Comparison of ENCODE assay signal across 7 mouse cellular contexts in the genomic region with DNA sequence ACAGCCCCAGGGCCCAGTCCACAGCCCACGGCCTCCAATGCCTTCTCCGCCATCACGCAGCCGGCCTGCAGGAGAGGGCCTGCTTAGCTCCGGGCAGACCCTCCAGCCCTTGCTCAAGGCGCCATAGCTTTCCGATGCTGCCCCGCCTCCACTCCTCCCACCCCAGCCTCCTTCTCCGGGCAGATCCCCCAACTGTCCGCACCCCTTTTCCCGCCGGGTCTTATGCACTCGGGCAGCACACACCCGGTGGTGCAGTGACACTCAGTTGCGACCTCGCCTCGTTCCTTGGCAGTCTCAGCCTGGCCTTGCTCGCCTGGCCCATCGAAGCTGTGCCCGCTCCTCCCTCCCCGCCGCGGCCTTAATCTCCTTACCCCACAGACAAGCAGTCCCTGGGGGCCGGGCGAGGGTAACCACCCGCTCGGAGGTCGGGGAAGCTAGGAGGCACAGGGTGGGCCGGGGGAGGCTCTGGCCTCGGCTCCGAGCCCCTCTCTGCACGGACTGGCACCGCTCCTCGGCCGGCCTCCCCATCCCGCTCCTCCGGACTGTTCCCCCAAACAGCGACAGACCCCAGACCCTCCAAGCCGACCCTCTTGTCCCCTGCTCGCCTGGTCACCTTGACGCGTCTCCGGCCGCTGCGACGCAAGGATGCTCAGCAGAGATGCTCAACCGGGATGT. TPM values are rescaled to one million over a fixed set of nuclear protein-coding genes. Genes with fewer than 3 reads are reported as not detected.
DNase-seq lines count a peak whose midpoint lies in the region; ATAC-seq lines count a peak whose summit lies in the region.

No protein-coding gene starts in this region.

- under 1% methylated on average over 45 of the region's 47 CpGs for WGBS in neural tube, embryonic 11.5 days
- 1% methylated on average over 47 of the region's 47 CpGs for WGBS in forebrain, embryonic 10.5 days
- WGBS in limb, embryonic 12.5 days, result under 1% methylated on average over 47 of the region's 47 CpGs
- under 1% methylated on average over 47 of the region's 47 CpGs for WGBS in midbrain, embryonic 16.5 days

- H3K27ac ChIP-seq in neural tube, embryonic 11.5 days (ENCODE audit: low read depth, low read length), result peak overlapping the region; percentile 53
- peak overlapping the region; percentile 81 for H3K27ac ChIP-seq in forebrain, embryonic 10.5 days
- H3K27ac ChIP-seq in limb, embryonic 12.5 days, result no peak overlapping the region
- H3K27ac ChIP-seq in midbrain, embryonic 16.5 days (ENCODE audit: low read length), result peak overlapping the region; percentile 87

- peaks cover 10% of the 10 kb centered on the region for H3K4me1 ChIP-seq in neural tube, embryonic 11.5 days (ENCODE audit: control insufficient read depth, insufficient read depth, low read length)
- H3K4me1 ChIP-seq in forebrain, embryonic 10.5 days, result peaks cover 39% of the 10 kb centered on the region
- H3K4me1 ChIP-seq in limb, embryonic 12.5 days (replicated peaks), result peaks cover 16% of the 10 kb centered on the region
- peaks cover 28% of the 10 kb centered on the region for H3K4me1 ChIP-seq in midbrain, embryonic 16.5 days (ENCODE audit: control insufficient read depth, insufficient read depth, low read length)

- DNase-seq in neural tube, embryonic 11.5 days (ENCODE audit: low spot score), result peak; percentile 62
- DNase-seq in neural tube, embryonic 10.5 days (ENCODE audit: extremely low spot score, low spot score), result no peak
- DNase-seq in cerebellum, adult 18-20 months, result peak; percentile 55 to 59
- DNase-seq in forebrain, embryonic 10.5 days (ENCODE audit: extremely low spot score, low spot score), result peak; percentile 59
- DNase-seq in testis, postnatal 10 days (ENCODE audit: low spot score), result peak; percentile 63

- H3K9me3 ChIP-seq in neural tube, embryonic 11.5 days (ENCODE audit: control insufficient read depth, low read length), result no peaks in the 10 kb centered on the region
- H3K9me3 ChIP-seq in forebrain, embryonic 10.5 days, result no peaks in the 10 kb centered on the region; the same call in 1 of the 2 replicates
- 0 out of 2 replicates have a peak, but pooled peaks cover 6% of the 10 kb centered on the region for H3K9me3 ChIP-seq in limb, embryonic 12.5 days
- no peaks in the 10 kb centered on the region for H3K9me3 ChIP-seq in midbrain, embryonic 16.5 days (replicated peaks; ENCODE audit: control insufficient read depth, low read length, poor library complexity, severe bottlenecking)

- H3K36me3 ChIP-seq in neural tube, embryonic 11.5 days (ENCODE audit: control insufficient read depth, insufficient read depth, low read length), result peaks cover 3% of the 10 kb centered on the region
- H3K36me3 ChIP-seq in forebrain, embryonic 10.5 days (replicated peaks), result peaks cover 30% of the 10 kb centered on the region
- peaks cover 26% of the 10 kb centered on the region for H3K36me3 ChIP-seq in limb, embryonic 12.5 days
- peaks cover 6% of the 10 kb centered on the region; the same call in 1 of the 2 replicates for H3K36me3 ChIP-seq in midbrain, embryonic 16.5 days (ENCODE audit: control insufficient read depth, insufficient read depth, low read length)

- H3K27me3 ChIP-seq in neural tube, embryonic 11.5 days (ENCODE audit: control insufficient read depth, insufficient read depth, low read length), result peaks cover 12% of the 10 kb centered on the region; the same call in 1 of the 2 replicates
- H3K27me3 ChIP-seq in forebrain, embryonic 10.5 days (ENCODE audit: poor library complexity, severe bottlenecking), result peaks cover 46% of the 10 kb centered on the region
- H3K27me3 ChIP-seq in limb, embryonic 12.5 days, result peaks cover 46% of the 10 kb centered on the region
- H3K27me3 ChIP-seq in midbrain, embryonic 16.5 days (ENCODE audit: control insufficient read depth, insufficient read depth, low read depth, low read length), result no peaks in the 10 kb centered on the region

- H3K4me2 ChIP-seq in neural tube, embryonic 11.5 days (ENCODE audit: low read depth), result peak overlapping the region; percentile 97
- peak overlapping the region; percentile 95 for H3K4me2 ChIP-seq in limb, embryonic 12.5 days
- H3K4me2 ChIP-seq in midbrain, embryonic 16.5 days (ENCODE audit: low read length), result peak overlapping the region; percentile 97

- peak; percentile 45 for ATAC-seq in neural tube, embryonic 11.5 days (ENCODE audit: insufficient read depth, low FRiP score, low TSS enrichment)
- peak; percentile 50 for ATAC-seq in limb, embryonic 12.5 days (ENCODE audit: insufficient number of reproducible peaks, insufficient read depth, low FRiP score, low TSS enrichment, low read depth)
- peak; percentile 59 for ATAC-seq in midbrain, embryonic 16.5 days

- peak overlapping the region; percentile 74 for H3K4me3 ChIP-seq in neural tube, embryonic 11.5 days (ENCODE audit: low read depth, low read length)
- peak overlapping the region; percentile 64 for H3K4me3 ChIP-seq in forebrain, embryonic 10.5 days
- peak overlapping the region; percentile 76 for H3K4me3 ChIP-seq in limb, embryonic 12.5 days (replicated peaks)
- H3K4me3 ChIP-seq in midbrain, embryonic 16.5 days (ENCODE audit: low read depth, low read length), result peak overlapping the region; percentile 95

- H3K9ac ChIP-seq in neural tube, embryonic 11.5 days (ENCODE audit: low read length), result peak overlapping the region; percentile 81
- peak overlapping the region; percentile 81 for H3K9ac ChIP-seq in limb, embryonic 12.5 days (replicated peaks)
- H3K9ac ChIP-seq in midbrain, embryonic 16.5 days (ENCODE audit: low read depth, low read length), result peak overlapping the region; percentile 98

RNA-seq across cellular contexts. Expression of gene Abcg4, which starts 0.9 kb away (rescaled TPM):
- 4.5 and 5.0 TPM in 2 replicates for polyA plus RNA-seq in neural tube, embryonic 11.5 days (2014; fragmentation: Nextera tagmentation; extraction: Ambion mirVana)
- 5.3 and 7.2 TPM in 2 replicates for polyA plus RNA-seq in forebrain, embryonic 10.5 days (2016; fragmentation: Nextera tagmentation; extraction: Ambion mirVana)
- polyA plus RNA-seq in limb, embryonic 12.5 days (2016; fragmentation: Nextera tagmentation; extraction: Ambion mirVana), result 7.0 and 7.7 TPM in 2 replicates
- 29.7 and 33.9 TPM in 2 replicates for polyA plus RNA-seq in midbrain, embryonic 16.5 days (2015; fragmentation: Nextera tagmentation; extraction: Ambion mirVana)

RNA-seq across cellular contexts. Expression of gene Hinfp, which starts 17.9 kb away (rescaled TPM):
- 23.6 and 26.9 TPM in 2 replicates for polyA plus RNA-seq in neural tube, embryonic 11.5 days (2014; fragmentation: Nextera tagmentation; extraction: Ambion mirVana)
- polyA plus RNA-seq in forebrain, embryonic 10.5 days (2016; fragmentation: Nextera tagmentation; extraction: Ambion mirVana), result 32.8 and 33.0 TPM in 2 replicates
- 29.1 and 33.2 TPM in 2 replicates for polyA plus RNA-seq in limb, embryonic 12.5 days (2016; fragmentation: Nextera tagmentation; extraction: Ambion mirVana)
- polyA plus RNA-seq in midbrain, embryonic 16.5 days (2015; fragmentation: Nextera tagmentation; extraction: Ambion mirVana), result 28.7 and 30.0 TPM in 2 replicates

RNA-seq across cellular contexts. Expression of gene Nlrx1, which starts 19.1 kb away (rescaled TPM):
- 2.4 and 3.2 TPM in 2 replicates for polyA plus RNA-seq in neural tube, embryonic 11.5 days (2014; fragmentation: Nextera tagmentation; extraction: Ambion mirVana)
- polyA plus RNA-seq in forebrain, embryonic 10.5 days (2016; fragmentation: Nextera tagmentation; extraction: Ambion mirVana), result 2.8 and 2.9 TPM in 2 replicates
- polyA plus RNA-seq in limb, embryonic 12.5 days (2016; fragmentation: Nextera tagmentation; extraction: Ambion mirVana), result 5.3 and 6.7 TPM in 2 replicates
- polyA plus RNA-seq in midbrain, embryonic 16.5 days (2015; fragmentation: Nextera tagmentation; extraction: Ambion mirVana), result 5.1 and 6.1 TPM in 2 replicates

RNA-seq across cellular contexts. Expression of gene C2cd2l, which starts 32.5 kb away (rescaled TPM):
- 14.9 and 17.1 TPM in 2 replicates for polyA plus RNA-seq in neural tube, embryonic 11.5 days (2014; fragmentation: Nextera tagmentation; extraction: Ambion mirVana)
- 8.3 and 8.7 TPM in 2 replicates for polyA plus RNA-seq in forebrain, embryonic 10.5 days (2016; fragmentation: Nextera tagmentation; extraction: Ambion mirVana)
- polyA plus RNA-seq in limb, embryonic 12.5 days (2016; fragmentation: Nextera tagmentation; extraction: Ambion mirVana), result 7.9 and 8.1 TPM in 2 replicates
- 22.3 and 24.8 TPM in 2 replicates for polyA plus RNA-seq in midbrain, embryonic 16.5 days (2015; fragmentation: Nextera tagmentation; extraction: Ambion mirVana)

RNA-seq across cellular contexts. Expression of gene Pdzd3, which starts 36.3 kb away (rescaled TPM):
- polyA plus RNA-seq in neural tube, embryonic 11.5 days (2014; fragmentation: Nextera tagmentation; extraction: Ambion mirVana), result 0.11 TPM in 1 of 2 replicates, not detected in the other
- polyA plus RNA-seq in forebrain, embryonic 10.5 days (2016; fragmentation: Nextera tagmentation; extraction: Ambion mirVana), result 0.06 TPM in 1 of 2 replicates, not detected in the other
- polyA plus RNA-seq in limb, embryonic 12.5 days (2016; fragmentation: Nextera tagmentation; extraction: Ambion mirVana), result not detected in 2 replicates
- 0.72 and 0.82 TPM in 2 replicates for polyA plus RNA-seq in midbrain, embryonic 16.5 days (2015; fragmentation: Nextera tagmentation; extraction: Ambion mirVana)
